Mouse (Mus musculus) adrenal gland, adult 8-10 months (tissue): ENCODE data around the gene Vars. TPM values are rescaled to one million over a fixed set of nuclear protein-coding genes. Genes with fewer than 3 reads are reported as not detected.
"Not testable (repeated sequence)": the region's sequence is repeated elsewhere in the genome, so short reads cannot be mapped to it uniquely, and the experiment has no call there.

Experiments used
- DNase-seq: peaks from one replicate; pipeline ENCODE4 v3.0.0; 2022
- total RNA-seq, 4 experiments: library from RNA; stranded (reverse); gene quantifications; 2 replicates each; pipeline ENCODE4 v1.2.4; 2022

The Vars gene
- total RNA-seq, result 10 to 100 TPM; 57.9 to 76.0 (median 67.7) TPM

- peak; percentile 83 for DNase-seq
Observed at GRCm38 (mm10) chr17:35000717-35001451, at the start of gene Vars. Gene Vars, plus strand, starts transcription at chr17:35000987.

GRCm38 (mm10) chr17:34951636-34952377 is 49.0 kb upstream of the Vars start:
- DNase-seq, result no peak

GRCm38 (mm10) chr17:34952378-34953040 is 48.3 kb upstream of the Vars start:
- no peak for DNase-seq

GRCm38 (mm10) chr17:34953258-34953657 is 47.5 kb upstream of the Vars start:
- DNase-seq, result no peak

- no peak for DNase-seq
Observed at GRCm38 (mm10) chr17:34953904-34954303, 46.9 kb upstream of the Vars start.

- no peak for DNase-seq
Observed at GRCm38 (mm10) chr17:34954831-34955230, 46.0 kb upstream of the Vars start.

GRCm38 (mm10) chr17:34955884-34956283 is 44.9 kb upstream of the Vars start:
- no peak for DNase-seq

GRCm38 (mm10) chr17:34956340-34956739 is 44.4 kb upstream of the Vars start:
- no peak for DNase-seq

- DNase-seq, result not testable (repeated sequence)
Observed at GRCm38 (mm10) chr17:34957291-34957690, 43.5 kb upstream of the Vars start.

GRCm38 (mm10) chr17:34957966-34958365 is 42.8 kb upstream of the Vars start:
- DNase-seq, result not testable (repeated sequence)

GRCm38 (mm10) chr17:34958734-34959129 is 42.1 kb upstream of the Vars start:
- not testable (repeated sequence) for DNase-seq

GRCm38 (mm10) chr17:34959130-34959778 is 41.5 kb upstream of the Vars start, which contains the start of gene Hspa1b:
Gene Hspa1b, minus strand, starts transcription at chr17:34959238.
- peak; percentile 89 for DNase-seq

GRCm38 (mm10) chr17:34959881-34960515 is 40.8 kb upstream of the Vars start:
- DNase-seq, result no peak

GRCm38 (mm10) chr17:34960702-34961493 is 39.9 kb upstream of the Vars start:
- DNase-seq, result no peak

GRCm38 (mm10) chr17:34962125-34962524 is 38.7 kb upstream of the Vars start:
- no peak for DNase-seq

- DNase-seq, result no peak
Observed at GRCm38 (mm10) chr17:34962841-34963240, 37.9 kb upstream of the Vars start.

- DNase-seq, result no peak
Observed at GRCm38 (mm10) chr17:34964640-34965049, 36.1 kb upstream of the Vars start.

- no peak for DNase-seq
Observed at GRCm38 (mm10) chr17:34965627-34966026, 35.2 kb upstream of the Vars start.

GRCm38 (mm10) chr17:34969822-34970221 is 31.0 kb upstream of the Vars start, which contains the start of gene Gm20481:
Gene Gm20481, plus strand, starts transcription at chr17:34969912.
- DNase-seq, result not testable (repeated sequence)

- DNase-seq, result not testable (repeated sequence)
Observed at GRCm38 (mm10) chr17:34970850-34971249, 29.9 kb upstream of the Vars start.

GRCm38 (mm10) chr17:34971694-34972068 is 29.1 kb upstream of the Vars start:
- DNase-seq, result not testable (repeated sequence)
